Mouse (Mus musculus) cerebellum, adult 2 months (tissue): Measurements from ENCODE around the gene Gsk3b.

ENCODE experiments used
- CTCF ChIP-seq: fragments of 200-500 bp; IDR thresholded peaks from 2 replicates; pipeline ENCODE4 v1.5.1; 2011; ENCODE audit warnings: low read depth, mild to moderate bottlenecking, control low read depth, low read length, moderate library complexity, borderline replicate concordance; ENCODE audit not compliant: insufficient read depth
- POLR2A ChIP-seq: fragments of 200-500 bp; IDR thresholded peaks from 2 replicates; pipeline ENCODE4 v1.6.1; 2011; ENCODE audit warnings: low read length, control low read depth, borderline replicate concordance; ENCODE audit not compliant: insufficient read depth

GRCm38 (mm10) chr16:38059631-38060030 lies 29.2 kb upstream of the Gsk3b start:
- TF ChIP-seq POLR2A (no peak), CTCF (no peak)
